In genomic region chr15:101181500-101181899, GRCm38 (mm10) we compare ENCODE assay signal across 8 mouse cellular contexts. TPM values are rescaled to one million over a fixed set of nuclear protein-coding genes. Genes with fewer than 3 reads are reported as not detected.
DNase-seq lines count a peak whose midpoint lies in the region; ATAC-seq and TF ChIP-seq lines count a peak whose summit lies in the region.

No protein-coding gene starts in this region.

- no peaks in the 10 kb centered on the region; the same call in 1 of the 2 replicates for H3K36me3 ChIP-seq in heart, adult 2 months (ENCODE audit: control insufficient read depth, insufficient read depth, low read length)
- H3K36me3 ChIP-seq in midbrain, postnatal 0 days (ENCODE audit: insufficient read depth, low read length), result 0 out of 2 replicates have a peak, but pooled peaks cover 3% of the 10 kb centered on the region
- H3K36me3 ChIP-seq in midbrain, embryonic 15.5 days (replicated peaks), result no peaks in the 10 kb centered on the region
- no peaks in the 10 kb centered on the region for H3K36me3 ChIP-seq in kidney, postnatal 0 days (ENCODE audit: insufficient read depth, low read length)
- 0 out of 2 replicates have a peak, but pooled peaks cover 2% of the 10 kb centered on the region for H3K36me3 ChIP-seq in stomach, postnatal 0 days (ENCODE audit: control insufficient read depth, insufficient read depth, low read length)

- peak overlapping the region; percentile 3; the same call in 1 of the 2 replicates for H3K27ac ChIP-seq in heart, adult 2 months
- H3K27ac ChIP-seq in midbrain, postnatal 0 days (ENCODE audit: low read depth, low read length), result 0 out of 2 replicates have a peak overlapping the region, but pooled peaks have one; percentile 43
- H3K27ac ChIP-seq in midbrain, embryonic 15.5 days, result no peak overlapping the region
- peak overlapping the region; percentile 77 for H3K27ac ChIP-seq in kidney, postnatal 0 days
- peak overlapping the region; percentile 65 for H3K27ac ChIP-seq in stomach, postnatal 0 days (replicated peaks)

- H3K27me3 ChIP-seq in heart, adult 2 months (ENCODE audit: control insufficient read depth, insufficient read depth, low read length), result no peaks in the 10 kb centered on the region
- no peaks in the 10 kb centered on the region for H3K27me3 ChIP-seq in midbrain, postnatal 0 days (ENCODE audit: insufficient read depth, low read length)
- no peaks in the 10 kb centered on the region for H3K27me3 ChIP-seq in midbrain, embryonic 15.5 days (replicated peaks)
- no peaks in the 10 kb centered on the region for H3K27me3 ChIP-seq in kidney, postnatal 0 days (ENCODE audit: insufficient read depth, low read length)
- H3K27me3 ChIP-seq in stomach, postnatal 0 days (ENCODE audit: control insufficient read depth, insufficient read depth, low read length), result no peaks in the 10 kb centered on the region

- no peak overlapping the region for H3K9ac ChIP-seq in heart, adult 2 months (ENCODE audit: low read depth, low read length)
- H3K9ac ChIP-seq in midbrain, postnatal 0 days (replicated peaks; ENCODE audit: low read length, poor library complexity, severe bottlenecking), result no peak overlapping the region
- no peak overlapping the region for H3K9ac ChIP-seq in midbrain, embryonic 15.5 days
- H3K9ac ChIP-seq in kidney, postnatal 0 days (ENCODE audit: low read depth, low read length), result peak overlapping the region; percentile 37; the same call in 1 of the 2 replicates
- 0 out of 2 replicates have a peak overlapping the region, but pooled peaks have one; percentile 0 for H3K9ac ChIP-seq in stomach, postnatal 0 days (ENCODE audit: low read length)

- intact Hi-C loops in heart, adult 2 months (cut with DNase I), result no loop called here
- intact Hi-C loops in heart, postnatal 36 days (cut with DNase I), result loop anchor here (10.0 kb wide), 1 partner anchor 407 kb away; no protein-coding TSS in a partner anchor

- peaks cover 22% of the 10 kb centered on the region for H3K4me1 ChIP-seq in heart, adult 2 months (ENCODE audit: control insufficient read depth, insufficient read depth, low read length)
- H3K4me1 ChIP-seq in midbrain, postnatal 0 days (ENCODE audit: insufficient read depth, low read length), result peaks cover 3% of the 10 kb centered on the region; the same call in 1 of the 2 replicates
- H3K4me1 ChIP-seq in midbrain, embryonic 15.5 days, result peaks cover 54% of the 10 kb centered on the region
- H3K4me1 ChIP-seq in kidney, postnatal 0 days (replicated peaks; ENCODE audit: insufficient read depth, low read length), result peaks cover 43% of the 10 kb centered on the region
- peaks cover 13% of the 10 kb centered on the region for H3K4me1 ChIP-seq in stomach, postnatal 0 days (replicated peaks; ENCODE audit: control insufficient read depth, insufficient read depth)

- no peak for TF ChIP-seq CTCF in heart, adult 2 months (IDR thresholded peaks at IDR 0.05)
- no peak for TF ChIP-seq CTCF in midbrain, postnatal 0 days (IDR thresholded peaks at IDR 0.05)
- TF ChIP-seq CTCF in kidney, postnatal 0 days (IDR thresholded peaks at IDR 0.05; ENCODE audit: low read depth), result no peak
- no peak for TF ChIP-seq CTCF in stomach, postnatal 0 days (IDR thresholded peaks at IDR 0.05; ENCODE audit: low read depth)

- H3K4me3 ChIP-seq in heart, adult 2 months, result no peak overlapping the region
- no peak overlapping the region for H3K4me3 ChIP-seq in midbrain, postnatal 0 days (ENCODE audit: low read depth, low read length)
- H3K4me3 ChIP-seq in midbrain, embryonic 15.5 days, result no peak overlapping the region
- H3K4me3 ChIP-seq in kidney, postnatal 0 days (replicated peaks; ENCODE audit: low read depth, low read length), result no peak overlapping the region
- no peak overlapping the region for H3K4me3 ChIP-seq in stomach, postnatal 0 days (ENCODE audit: low read depth, low read length)

- ATAC-seq in midbrain, postnatal 0 days (ENCODE audit: low FRiP score), result no peak
- no peak for ATAC-seq in midbrain, embryonic 15.5 days (replicated peaks)
- ATAC-seq in kidney, postnatal 0 days (replicated peaks; ENCODE audit: low FRiP score, low read depth), result no peak
- ATAC-seq in stomach, postnatal 0 days (ENCODE audit: low FRiP score, low TSS enrichment), result no peak

- H3K4me2 ChIP-seq in midbrain, postnatal 0 days (ENCODE audit: low read depth, low read length, poor library complexity, severe bottlenecking), result no peak overlapping the region
- H3K4me2 ChIP-seq in midbrain, embryonic 15.5 days, result no peak overlapping the region
- no peak overlapping the region for H3K4me2 ChIP-seq in kidney, postnatal 0 days (ENCODE audit: low read length)
- no peak overlapping the region for H3K4me2 ChIP-seq in stomach, postnatal 0 days (replicated peaks; ENCODE audit: low read depth)

- no peak for TF ChIP-seq POLR2A in heart, adult 2 months (IDR thresholded peaks at IDR 0.05; ENCODE audit: insufficient read depth, low read depth, low read length)

- 29% methylated on average over 4 of the region's 4 CpGs for WGBS in heart, adult 2 months
- WGBS in midbrain, postnatal 0 days, result 14% methylated on average over 4 of the region's 4 CpGs
- 11% methylated on average over 4 of the region's 4 CpGs for WGBS in midbrain, embryonic 15.5 days
- 25% methylated on average over 4 of the region's 4 CpGs for WGBS in kidney, postnatal 0 days
- WGBS in stomach, postnatal 0 days, result 57% methylated on average over 4 of the region's 4 CpGs

- DNase-seq in heart, adult 2 months, result no peak
- DNase-seq in heart, postnatal 36 days, result no peak
- DNase-seq in midbrain, postnatal 0 days (ENCODE audit: low spot score), result no peak
- no peak for DNase-seq in kidney, postnatal 0 days (ENCODE audit: low spot score)
- no peak for DNase-seq in stomach, postnatal 0 days (ENCODE audit: low spot score)
- no peak for DNase-seq in yolk sac, embryonic 10.5 days (ENCODE audit: low spot score)
- no peak for DNase-seq in thymus, postnatal 10 days (ENCODE audit: low spot score in 2 of 2)

- no peaks in the 10 kb centered on the region for H3K9me3 ChIP-seq in midbrain, postnatal 0 days (ENCODE audit: low read length)
- no peaks in the 10 kb centered on the region for H3K9me3 ChIP-seq in midbrain, embryonic 15.5 days
- H3K9me3 ChIP-seq in kidney, postnatal 0 days (replicated peaks; ENCODE audit: low read length), result no peaks in the 10 kb centered on the region
- H3K9me3 ChIP-seq in stomach, postnatal 0 days (ENCODE audit: control insufficient read depth, low read length), result no peaks in the 10 kb centered on the region

- no peak for TF ChIP-seq EP300 in heart, adult 2 months (IDR thresholded peaks at IDR 0.05; ENCODE audit: insufficient read depth, low read depth, low read length)
- no peak for TF ChIP-seq EP300 in stomach, postnatal 0 days (optimal IDR thresholded peaks at IDR 0.05)

- H3K79me2 ChIP-seq in heart, adult 2 months (replicated peaks; ENCODE audit: control insufficient read depth, insufficient read depth, low read length), result peaks cover 10% of the 10 kb centered on the region

RNA-seq across cellular contexts. Expression of gene Acvr1b, which starts 7.6 kb away (rescaled TPM):
- total RNA-seq in heart, adult 2 months (2021), result 10 to 100 TPM in 1 of 2 experiments, 1 to 10 TPM in 1; 9.9 to 12.3 TPM
- 15.3 and 19.3 TPM in 2 replicates for polyA plus RNA-seq in heart, adult 2 months (2012; rRNA removed)
- total RNA-seq in heart, postnatal 36 days (2021), result 10 to 100 TPM; 12.6 to 14.6 TPM
- 77.8 and 86.8 TPM in 2 replicates for total RNA-seq in midbrain, postnatal 0 days (2014; rRNA removed)
- polyA plus RNA-seq in midbrain, postnatal 0 days (2015; fragmentation: Nextera tagmentation; extraction: Ambion mirVana), result 15.2 and 15.8 TPM in 2 replicates
- polyA plus RNA-seq in midbrain, embryonic 15.5 days (2015; fragmentation: Nextera tagmentation; extraction: Ambion mirVana), result 23.3 and 24.9 TPM in 2 replicates
- polyA plus RNA-seq in kidney, postnatal 0 days (2015; fragmentation: Nextera tagmentation; extraction: Ambion mirVana), result 5.8 and 6.4 TPM in 2 replicates
- polyA plus RNA-seq in stomach, postnatal 0 days (2015; fragmentation: Nextera tagmentation; extraction: Ambion mirVana), result 6.9 and 8.1 TPM in 2 replicates

RNA-seq across cellular contexts. Expression of gene Grasp, which starts 42.5 kb away (rescaled TPM):
- 10 to 100 TPM; 10.9 to 11.5 TPM for total RNA-seq in heart, adult 2 months (2021)
- polyA plus RNA-seq in heart, adult 2 months (2012; rRNA removed), result 7.4 and 7.6 TPM in 2 replicates
- total RNA-seq in heart, postnatal 36 days (2021), result 10 to 100 TPM; 10.7 to 12.0 TPM
- total RNA-seq in midbrain, postnatal 0 days (2014; rRNA removed), result 6.3 and 7.7 TPM in 2 replicates
- polyA plus RNA-seq in midbrain, postnatal 0 days (2015; fragmentation: Nextera tagmentation; extraction: Ambion mirVana), result 1.8 and 1.9 TPM in 2 replicates
- polyA plus RNA-seq in midbrain, embryonic 15.5 days (2015; fragmentation: Nextera tagmentation; extraction: Ambion mirVana), result 1.3 and 1.9 TPM in 2 replicates
- 3.7 and 4.0 TPM in 2 replicates for polyA plus RNA-seq in kidney, postnatal 0 days (2015; fragmentation: Nextera tagmentation; extraction: Ambion mirVana)
- 2.0 TPM in 2 replicates for polyA plus RNA-seq in stomach, postnatal 0 days (2015; fragmentation: Nextera tagmentation; extraction: Ambion mirVana)

RNA-seq across cellular contexts. Expression of gene Acvrl1, which starts 53.2 kb away (rescaled TPM):
- 10 to 100 TPM; 24.1 to 29.5 TPM for total RNA-seq in heart, adult 2 months (2021)
- polyA plus RNA-seq in heart, adult 2 months (2012; rRNA removed), result 35.0 and 39.7 TPM in 2 replicates
- 10 to 100 TPM; 22.3 to 31.1 TPM for total RNA-seq in heart, postnatal 36 days (2021)
- 8.4 and 11.2 TPM in 2 replicates for total RNA-seq in midbrain, postnatal 0 days (2014; rRNA removed)
- polyA plus RNA-seq in midbrain, postnatal 0 days (2015; fragmentation: Nextera tagmentation; extraction: Ambion mirVana), result 6.1 and 6.7 TPM in 2 replicates
- 8.6 and 8.7 TPM in 2 replicates for polyA plus RNA-seq in midbrain, embryonic 15.5 days (2015; fragmentation: Nextera tagmentation; extraction: Ambion mirVana)
- polyA plus RNA-seq in kidney, postnatal 0 days (2015; fragmentation: Nextera tagmentation; extraction: Ambion mirVana), result 16.9 and 17.8 TPM in 2 replicates
- 13.5 and 15.2 TPM in 2 replicates for polyA plus RNA-seq in stomach, postnatal 0 days (2015; fragmentation: Nextera tagmentation; extraction: Ambion mirVana)

Comparison
In these comparisons a context has a peak if more than half of its experiments do, and no peak if none do; other contexts are left out.
1. H3K9ac ChIP-seq: peak in kidney, postnatal 0 days (single experiment) and stomach, postnatal 0 days (single experiment); none in heart, adult 2 months (single experiment), midbrain, postnatal 0 days (single experiment) and midbrain, embryonic 15.5 days (single experiment).